Mouse (Mus musculus): ENCODE data around the gene Dad1.

DNA sequence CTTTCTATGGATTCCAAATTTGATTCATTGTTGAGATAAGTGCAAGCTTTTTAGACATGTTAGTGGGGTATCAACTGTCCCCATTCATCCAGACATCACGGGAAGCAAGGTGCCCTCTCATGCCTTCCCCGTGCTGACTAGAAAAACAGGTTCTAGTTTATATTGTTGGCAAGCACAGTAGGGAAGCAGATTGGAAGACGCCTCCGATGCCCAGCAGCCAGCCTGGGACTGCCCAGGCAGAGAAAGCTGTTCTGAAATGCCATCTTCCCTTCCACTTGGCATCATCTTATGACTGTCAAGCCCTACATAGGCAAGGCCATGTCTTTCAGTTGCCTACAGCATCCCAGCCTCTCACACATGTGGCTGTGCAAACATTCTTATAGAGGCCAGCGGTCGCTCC lies 50.7 kb downstream of the Dad1 start:
- TF ChIP-seq CTCF (IDR thresholded peaks at IDR 0.05; ENCODE audit: control insufficient read depth, insufficient read depth, insufficient replicate concordance, low read depth, low read length), result no peak
- no peak for TF ChIP-seq POLR2A (IDR thresholded peaks at IDR 0.05; ENCODE audit: control insufficient read depth, low read depth, low read length)
